Mouse (Mus musculus): Measurements from ENCODE around the gene Strip2.

The Strip2 gene

GRCm38 (mm10) chr6:29916530-29917382 lies at the start of gene Strip2:
Gene Strip2 (plus strand): TSS chr6:29917012.
- peak; percentile 95 for DNase-seq

GRCm38 (mm10) chr6:29868341-29868895 lies 48.4 kb upstream of the Strip2 start:
- no peak for DNase-seq

- no peak for DNase-seq
Measured at GRCm38 (mm10) chr6:29873654-29874053, 43.2 kb upstream of the Strip2 start.

DNA sequence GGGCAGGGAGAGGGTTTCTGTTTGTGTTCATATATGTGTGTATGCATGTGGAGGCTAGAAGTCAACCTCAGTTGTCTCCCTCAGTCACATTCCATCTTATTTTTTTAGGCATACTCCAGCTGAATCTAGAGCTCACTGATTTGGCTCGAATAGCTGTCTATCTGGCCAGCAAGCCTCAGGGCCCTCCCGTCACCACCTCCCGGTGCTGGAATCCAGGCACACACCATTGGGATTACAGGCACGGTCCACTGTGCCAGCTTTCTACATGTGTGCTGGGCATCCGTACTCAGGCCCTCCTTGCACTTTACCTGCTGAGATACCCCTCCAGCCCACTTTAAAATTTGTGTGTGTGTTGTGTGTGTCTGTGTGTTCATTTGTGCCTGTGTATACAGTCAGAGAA lies 41.2 kb upstream of the Strip2 start:
- no peak for DNase-seq

GRCm38 (mm10) chr6:29876782-29877181 lies 40.0 kb upstream of the Strip2 start:
- DNase-seq: no peak

DNA sequence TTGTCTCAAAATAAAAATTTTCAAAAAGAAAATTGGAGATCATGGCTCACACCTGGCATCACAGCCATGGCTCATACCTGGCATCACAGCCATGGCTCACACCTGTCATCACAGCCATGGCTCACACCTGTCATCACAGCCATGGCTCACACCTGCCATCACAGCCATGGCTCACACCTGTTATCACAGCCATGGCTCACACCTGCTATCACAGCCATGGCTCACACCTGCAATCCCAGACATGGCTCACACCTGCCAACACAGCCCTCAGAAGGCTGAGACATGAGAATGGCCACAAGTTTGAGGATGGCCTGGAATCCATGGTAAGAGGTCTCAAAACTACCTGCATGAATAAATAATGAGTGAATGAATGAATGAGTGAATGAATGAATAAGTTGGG lies 37.2 kb upstream of the Strip2 start:
- no peak for DNase-seq

DNA sequence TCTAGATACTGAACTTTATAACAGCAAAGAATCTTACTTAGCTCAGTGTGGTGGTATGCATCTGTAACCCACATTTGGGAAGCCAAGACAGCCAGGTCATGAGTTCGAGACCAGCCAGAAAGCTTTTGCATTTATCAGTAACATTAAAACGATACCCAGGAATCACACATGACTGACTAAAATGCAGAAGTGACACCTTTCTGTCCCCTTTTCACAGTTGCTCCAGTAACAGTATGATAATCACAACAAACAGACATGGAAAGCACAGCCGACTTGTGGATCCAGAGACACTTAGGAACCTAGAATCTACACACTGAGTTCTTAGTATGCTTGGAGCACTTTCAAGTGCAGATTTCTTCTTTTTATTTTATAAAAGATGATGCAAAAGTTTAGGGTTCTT lies 36.0 kb upstream of the Strip2 start:
- no peak for DNase-seq

DNA sequence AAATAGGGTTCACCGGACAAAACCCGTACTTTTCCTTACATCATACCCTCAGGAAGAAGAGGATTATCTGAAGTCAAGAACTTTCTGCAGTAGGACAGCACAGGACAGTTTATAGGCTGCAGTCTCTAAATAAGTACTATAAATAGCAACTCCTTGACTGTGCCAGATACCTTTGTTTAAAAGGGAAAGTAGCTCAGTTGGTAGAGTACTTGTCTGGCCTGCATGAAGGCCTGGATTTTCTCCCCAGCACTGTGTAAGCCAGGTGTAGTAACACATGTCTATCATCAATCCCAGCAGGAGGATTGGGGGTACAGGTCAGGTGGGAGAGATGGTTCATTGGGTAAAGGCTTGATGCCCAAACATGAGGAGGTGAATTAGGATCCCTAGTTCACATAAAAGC lies 34.9 kb upstream of the Strip2 start:
- DNase-seq: no peak

DNA sequence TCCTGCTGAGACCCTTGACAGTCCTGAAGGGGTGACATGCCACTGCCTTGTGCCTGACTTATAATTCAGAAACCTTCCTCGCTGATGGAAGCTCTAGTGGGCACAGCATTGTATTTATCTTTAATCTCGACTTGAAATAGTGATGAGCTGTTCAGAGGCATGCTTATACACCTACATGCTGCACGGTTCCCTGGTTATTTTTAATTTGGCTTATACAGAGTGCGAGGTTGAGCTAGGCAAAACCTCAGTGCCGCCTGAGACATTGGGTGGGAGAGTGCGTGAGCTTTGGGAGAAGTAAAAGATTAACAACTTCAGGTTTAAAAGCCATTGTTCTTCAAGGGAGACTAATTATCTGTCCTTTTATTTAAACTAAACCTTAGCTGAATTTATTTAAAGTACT lies 33.9 kb upstream of the Strip2 start:
- no peak for DNase-seq

DNA sequence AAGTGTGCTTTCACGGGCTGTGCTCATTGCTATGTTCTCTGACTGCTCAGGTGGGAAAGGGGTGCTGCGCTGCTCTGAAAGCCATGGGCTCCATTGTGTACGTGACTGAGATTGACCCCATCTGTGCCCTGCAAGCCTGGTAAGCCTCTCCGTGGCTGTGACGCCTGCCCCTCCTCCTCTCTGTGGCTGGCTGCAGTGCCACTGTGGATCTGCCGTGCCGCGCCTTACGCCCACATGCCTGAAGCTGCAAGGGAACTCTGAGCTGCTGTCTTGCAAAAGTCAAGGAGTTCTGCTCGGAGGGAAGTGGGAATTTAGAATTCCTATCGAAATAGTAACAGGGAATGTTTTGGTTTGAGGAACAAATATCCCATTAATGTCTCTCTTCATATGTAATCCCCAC lies 25.7 kb upstream of the Strip2 start:
- no peak for DNase-seq

- peak; percentile 48 for DNase-seq
Measured at GRCm38 (mm10) chr6:29896976-29897375, 19.8 kb upstream of the Strip2 start.

GRCm38 (mm10) chr6:29901450-29901849 lies 15.4 kb upstream of the Strip2 start:
- no peak for DNase-seq

GRCm38 (mm10) chr6:29902256-29902655 lies 14.6 kb upstream of the Strip2 start:
- DNase-seq: no peak

- DNase-seq: no peak
Measured at GRCm38 (mm10) chr6:29903343-29903914, 13.4 kb upstream of the Strip2 start.

- DNase-seq: no peak
Measured at GRCm38 (mm10) chr6:29904281-29904680, 12.5 kb upstream of the Strip2 start.

DNA sequence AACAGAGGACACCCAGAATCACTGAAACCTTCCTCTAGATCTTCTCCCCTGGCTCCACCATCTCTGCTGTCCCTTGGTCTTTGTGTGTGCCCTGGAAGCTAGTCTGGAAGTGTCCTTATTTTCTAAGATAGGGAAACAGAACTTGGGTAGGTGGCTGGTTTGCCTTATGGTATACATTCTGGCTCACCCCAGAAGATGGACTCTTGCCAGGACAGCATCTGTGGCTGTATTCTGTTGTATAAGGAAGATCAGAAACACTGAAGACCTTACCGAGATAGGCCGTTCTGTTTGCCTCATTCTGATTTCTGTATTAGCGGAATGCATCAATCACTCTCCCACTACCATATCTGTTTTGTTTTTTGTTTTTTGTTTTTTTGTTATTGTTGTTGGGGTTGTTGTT lies 6.2 kb upstream of the Strip2 start:
- no peak for DNase-seq

DNA sequence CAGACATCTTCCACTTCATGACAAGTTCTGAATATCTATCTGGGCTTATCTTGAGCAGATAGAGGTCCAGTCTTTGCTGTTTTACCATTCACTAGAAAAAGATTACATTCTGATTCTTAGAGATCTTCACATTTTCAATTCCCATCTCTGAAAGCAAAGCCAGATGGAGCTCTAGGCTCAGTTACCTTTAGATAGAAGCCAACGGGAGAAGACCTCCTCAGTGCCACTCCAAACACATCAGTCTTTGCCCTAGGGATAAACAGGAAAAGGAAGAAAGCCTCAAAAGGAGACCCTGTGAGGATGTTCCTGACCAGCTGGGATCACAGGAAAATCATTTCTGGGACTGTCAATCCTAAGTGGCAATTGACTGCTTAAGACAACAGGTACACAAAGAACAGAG lies 3.1 kb upstream of the Strip2 start:
- DNase-seq: no peak

DNA sequence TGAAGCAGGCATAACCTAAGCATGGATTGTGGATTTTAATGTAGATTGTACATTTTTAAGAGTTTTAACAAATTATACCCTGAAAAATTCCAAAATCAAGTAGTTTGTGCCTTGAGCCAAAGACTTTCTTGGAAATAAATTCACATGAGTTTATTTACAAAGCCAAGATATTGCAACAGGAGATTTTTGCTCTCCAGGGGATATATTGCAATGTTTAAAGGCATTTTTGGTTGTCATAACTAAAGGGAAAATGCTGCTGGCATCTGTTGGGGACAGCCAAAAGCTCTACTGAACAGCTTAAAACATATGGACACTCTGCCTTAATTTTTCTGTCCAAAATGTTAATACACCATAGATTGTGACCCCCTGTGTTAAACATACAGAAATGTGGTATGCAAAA lies 2.7 kb upstream of the Strip2 start:
- no peak for DNase-seq

- DNase-seq: no peak
Measured at GRCm38 (mm10) chr6:29915836-29916235, 976 bp upstream of the Strip2 start.

DNA sequence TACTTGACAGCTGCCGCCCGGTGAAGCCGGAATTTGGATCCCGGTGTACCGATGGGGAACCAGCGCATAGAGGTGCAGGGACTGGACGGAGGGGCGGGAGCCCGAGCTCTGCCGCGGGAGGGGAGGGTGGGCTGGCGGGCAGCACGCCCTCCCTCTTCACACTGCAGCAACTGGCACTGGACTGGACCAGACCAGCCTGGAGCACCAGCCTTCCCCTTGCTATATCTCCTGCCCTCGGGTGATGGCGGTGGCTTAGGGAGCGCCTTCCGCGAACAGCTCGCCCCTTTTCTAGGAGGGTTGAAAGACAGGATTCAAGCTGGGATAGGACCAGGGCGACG lies 540 bp downstream of the Strip2 start:
- DNase-seq: no peak

DNA sequence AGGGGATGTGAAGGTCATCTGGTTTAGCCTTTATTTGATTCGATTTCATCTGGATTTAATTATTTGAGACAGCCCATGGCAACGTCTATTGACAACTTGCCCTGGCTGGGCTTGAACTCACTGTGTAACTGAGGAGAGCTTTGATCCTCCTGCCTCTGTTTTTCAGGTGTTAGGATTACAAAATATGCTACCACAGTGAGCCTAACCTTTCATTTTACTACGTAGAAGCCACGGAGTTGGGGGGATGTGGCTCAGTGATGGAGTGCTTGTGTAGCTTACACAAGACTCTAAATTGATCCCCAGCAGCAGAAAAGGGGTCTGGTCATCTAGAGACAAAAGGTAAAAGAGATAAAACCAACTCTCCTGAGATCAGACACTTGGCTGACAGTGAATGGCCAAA lies 1.1 kb downstream of the Strip2 start:
- DNase-seq: no peak

GRCm38 (mm10) chr6:29923501-29923900 lies 6.7 kb downstream of the Strip2 start:
- no peak for DNase-seq

DNA sequence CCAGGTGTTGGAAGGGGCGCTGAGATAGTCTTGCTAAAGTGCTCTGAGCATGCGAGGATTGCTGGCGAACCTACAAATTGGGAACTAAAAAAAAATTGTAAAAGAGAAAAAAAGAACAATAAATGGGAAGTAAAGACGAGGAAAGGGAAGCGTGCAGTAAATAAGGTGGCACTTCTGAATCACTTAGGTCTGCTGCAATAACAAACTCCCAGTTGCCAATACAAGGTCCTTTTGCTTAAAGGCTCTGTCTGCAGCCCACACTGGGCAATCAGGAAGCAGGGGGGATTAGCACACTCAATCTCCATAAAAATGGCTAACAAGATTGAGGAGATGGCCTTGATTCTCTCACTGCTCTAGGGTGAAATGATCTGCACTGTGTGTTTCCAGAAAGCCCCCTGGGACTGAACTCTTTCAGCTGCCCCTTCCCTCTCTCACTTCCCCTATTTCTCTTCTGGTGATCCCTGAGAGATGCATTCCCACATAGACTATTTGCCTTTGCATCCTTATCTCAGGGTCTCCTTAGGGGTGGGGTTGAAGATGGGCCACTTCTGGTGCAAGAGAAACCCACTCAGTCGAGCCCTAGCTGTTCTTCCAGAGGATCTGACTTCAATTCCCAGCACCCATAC lies 8.9 kb downstream of the Strip2 start:
- no peak for DNase-seq

GRCm38 (mm10) chr6:29930087-29930486 lies 13.3 kb downstream of the Strip2 start:
- DNase-seq: no peak

Data from thymus, postnatal 25 days (tissue).